Mouse (Mus musculus) heart, postnatal 36 days (tissue): Measurements from ENCODE around the gene Hsd11b2. TPM values are rescaled to one million over a fixed set of nuclear protein-coding genes. Genes with fewer than 3 reads are reported as not detected.

ENCODE experiments used
- DNase-seq, 2 experiments: peaks; one replicate each; pipeline ENCODE4 v3.0.0; 2021 to 2022
- intact Hi-C: fragments of 180-260 bp; cut with DNase I; formaldehyde crosslinking; loops from one replicate; pipeline ENCODE4 v1.15.1; 2025
- total RNA-seq, 2 experiments: library from RNA; stranded (reverse); gene quantifications; 2 replicates each; pipeline ENCODE4 v1.2.3; 2021

Hsd11b2 gene
- total RNA-seq, result not detected

- intact Hi-C loops, result no loop called here
- DNase-seq, result peak; percentile 33 to 59
Observed at GRCm38 (mm10) chr8:105518436-105519313, at the start of gene Hsd11b2. Gene Hsd11b2, plus strand, starts transcription at chr8:105518755.

DNA sequence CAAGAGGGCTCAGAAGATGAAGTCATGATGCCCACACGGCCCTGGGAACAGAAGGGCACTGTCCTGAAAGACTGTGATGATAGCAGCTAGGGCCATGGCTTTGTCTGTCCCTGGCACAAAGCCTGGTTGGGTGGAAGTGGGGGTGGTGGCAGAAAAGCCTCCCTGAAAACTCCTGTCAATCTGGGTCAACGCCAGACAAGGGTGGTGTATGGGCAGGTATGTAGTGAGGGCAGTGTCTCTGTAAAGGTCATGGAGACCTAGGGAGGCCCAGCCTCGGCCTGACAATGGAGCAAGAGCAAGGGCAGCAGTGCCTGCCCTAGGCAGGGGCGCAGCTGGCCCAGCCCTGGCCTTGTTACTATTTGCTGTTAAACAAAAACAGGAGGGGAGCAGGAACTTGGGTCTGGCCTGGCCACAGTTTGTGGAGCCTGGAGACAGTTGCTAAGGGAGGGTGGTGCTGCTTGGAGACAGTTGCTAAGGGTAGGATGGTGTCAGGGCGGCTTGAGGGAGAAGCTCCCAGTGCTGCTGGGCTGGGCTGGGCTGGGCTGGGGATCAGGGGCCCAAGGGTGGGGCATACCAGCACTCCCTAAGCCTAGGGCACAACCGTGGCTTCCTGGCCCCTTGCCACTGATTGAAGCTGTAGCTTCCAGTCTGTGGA, 49.4 kb upstream of the Hsd11b2 start:
- DNase-seq, result peak in 1 of 2 experiments; percentile 62

DNA sequence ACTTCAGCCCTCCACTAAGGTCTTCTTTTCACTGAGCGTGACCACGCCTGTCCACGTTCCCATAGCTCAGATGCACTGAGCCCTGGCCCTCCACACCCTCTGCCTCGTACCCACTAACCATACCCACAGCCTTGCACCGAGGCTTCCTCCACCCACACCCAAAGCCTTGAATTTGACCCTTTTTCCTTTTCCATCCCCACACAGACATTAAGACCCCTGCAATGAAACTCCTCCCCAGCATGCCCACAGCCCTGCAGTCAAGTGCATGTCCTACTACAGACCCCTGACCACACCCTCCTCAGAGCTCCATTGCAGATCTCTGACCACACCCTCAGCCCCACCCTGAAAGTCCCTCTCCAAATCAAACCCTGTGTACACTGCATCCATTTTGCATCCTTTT, 48.7 kb upstream of the Hsd11b2 start:
- DNase-seq, result no peak
- intact Hi-C loops, result no loop called here

More for the DNA sequence above, 49.4 kb upstream of the Hsd11b2 start:
- intact Hi-C loops, result no loop called here

GRCm38 (mm10) chr8:105470262-105470661, 48.3 kb upstream of the Hsd11b2 start:
- intact Hi-C loops, result no loop called here
- DNase-seq, result no peak

DNA sequence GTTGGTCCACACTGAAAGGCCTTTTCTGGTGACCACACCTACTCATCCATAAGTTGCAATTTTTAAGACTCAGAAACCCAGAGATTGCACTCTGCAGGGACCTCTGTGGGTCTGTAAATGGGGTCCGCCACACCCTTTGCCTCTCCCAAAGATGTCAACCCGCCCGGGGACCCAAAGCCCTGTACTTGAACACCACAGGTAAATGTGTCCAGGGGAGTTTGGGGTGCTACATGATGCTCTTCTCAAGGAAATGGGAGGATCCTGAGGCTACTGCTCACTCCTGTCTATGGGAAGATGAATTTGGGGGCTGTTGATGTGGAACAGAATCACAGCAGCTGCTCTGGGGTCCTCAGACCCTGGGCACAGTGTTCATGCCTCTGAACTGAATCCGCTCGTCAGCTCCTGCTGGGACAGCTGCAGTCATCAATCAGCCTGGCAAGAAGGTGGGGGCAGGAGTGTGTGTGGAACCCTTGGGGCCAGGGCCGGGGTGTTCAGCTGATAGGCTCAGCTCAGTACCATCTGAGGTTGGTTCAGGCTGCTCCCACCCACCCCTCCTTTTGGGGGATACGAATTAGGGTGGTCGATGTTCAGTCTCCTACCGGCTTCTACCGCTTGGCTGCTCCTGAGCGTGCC, 47.8 kb upstream of the Hsd11b2 start:
- intact Hi-C loops, result no loop called here
- peak in 1 of 2 experiments; percentile 61 for DNase-seq

GRCm38 (mm10) chr8:105471314-105472015, 47.1 kb upstream of the Hsd11b2 start, which contains the start of gene Tppp3:
Gene Tppp3, minus strand, starts transcription at chr8:105471526.
- peak; percentile 96 to 97 for DNase-seq
- intact Hi-C loops, result loop anchor here (2.0 kb wide), 1 partner anchor 59 kb away; the partner anchor contains the start of genes Kctd19 and Lrrc36

- intact Hi-C loops, result loop anchor here (2.0 kb wide), 1 partner anchor 60 kb away; the partner anchor contains the start of genes Kctd19 and Lrrc36
- no peak for DNase-seq
Observed at GRCm38 (mm10) chr8:105472414-105472932, 46.1 kb upstream of the Hsd11b2 start.

DNA sequence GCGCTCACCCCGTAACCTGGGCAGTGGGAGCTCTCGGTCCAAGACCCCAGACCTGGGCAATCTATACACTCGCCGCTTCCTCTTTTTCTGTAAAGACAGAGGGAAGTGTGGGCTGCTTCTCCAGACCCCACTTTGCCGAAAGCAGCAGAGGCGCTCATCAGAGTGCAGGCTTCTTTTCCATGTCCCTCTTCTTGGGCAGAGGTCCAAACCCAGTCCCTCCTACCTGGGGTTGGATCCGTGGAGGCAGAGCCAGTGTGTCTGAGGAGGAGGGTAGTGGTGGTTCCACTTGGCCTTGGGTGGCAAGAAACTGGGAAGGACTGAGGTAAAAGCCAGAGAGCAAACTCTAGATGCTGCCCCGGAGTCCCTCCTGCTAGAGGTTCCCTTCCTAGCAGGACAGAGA, 45.6 kb upstream of the Hsd11b2 start:
- DNase-seq, result no peak
- intact Hi-C loops, result loop anchor here (2.0 kb wide), 1 partner anchor 60 kb away; the partner anchor contains the start of genes Kctd19 and Lrrc36

DNA sequence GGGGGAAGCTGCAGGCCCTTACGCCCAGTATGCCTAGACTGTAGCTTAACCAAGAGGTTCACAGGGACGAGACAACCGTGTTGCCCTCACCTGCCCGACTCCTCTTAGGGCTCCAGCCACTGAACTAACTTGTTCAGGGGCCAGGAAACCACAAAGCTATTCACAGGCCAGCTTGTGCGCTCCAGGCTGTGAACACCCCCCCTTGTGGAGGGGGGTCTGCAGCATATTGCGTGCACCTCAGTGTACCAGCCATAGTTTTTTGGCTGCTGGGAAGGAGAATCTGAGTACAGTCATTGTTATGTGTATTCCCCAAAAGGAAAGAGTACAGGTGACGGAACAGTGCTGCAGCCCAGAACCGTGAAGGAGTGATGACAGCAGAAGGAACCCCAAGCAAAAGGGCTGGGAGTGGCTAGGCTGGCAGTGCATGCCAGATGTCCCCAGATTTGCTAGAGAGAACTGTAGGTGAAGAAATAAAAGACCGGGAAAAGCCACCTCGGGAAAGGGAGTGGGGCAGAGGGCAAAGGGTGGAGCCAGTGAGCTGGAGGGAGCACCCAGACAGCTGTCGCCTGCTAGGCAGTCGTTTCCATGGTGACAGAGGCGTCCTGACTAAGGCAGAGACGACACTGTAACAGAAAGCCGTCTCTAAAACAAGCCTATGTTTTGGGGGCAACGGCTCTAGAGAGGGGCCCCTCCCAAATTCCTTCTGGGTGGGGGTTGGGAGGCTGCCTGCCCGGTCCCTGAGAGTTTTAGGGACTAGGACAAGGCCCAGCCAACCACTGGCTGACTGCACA, 44.5 kb upstream of the Hsd11b2 start:
- intact Hi-C loops, result loop anchor here (2.0 kb wide), 2 partner anchors 61 to 115 kb away; partner anchors contain the start of genes Kctd19 and Lrrc36
- DNase-seq, result peak; percentile 55 to 63

DNA sequence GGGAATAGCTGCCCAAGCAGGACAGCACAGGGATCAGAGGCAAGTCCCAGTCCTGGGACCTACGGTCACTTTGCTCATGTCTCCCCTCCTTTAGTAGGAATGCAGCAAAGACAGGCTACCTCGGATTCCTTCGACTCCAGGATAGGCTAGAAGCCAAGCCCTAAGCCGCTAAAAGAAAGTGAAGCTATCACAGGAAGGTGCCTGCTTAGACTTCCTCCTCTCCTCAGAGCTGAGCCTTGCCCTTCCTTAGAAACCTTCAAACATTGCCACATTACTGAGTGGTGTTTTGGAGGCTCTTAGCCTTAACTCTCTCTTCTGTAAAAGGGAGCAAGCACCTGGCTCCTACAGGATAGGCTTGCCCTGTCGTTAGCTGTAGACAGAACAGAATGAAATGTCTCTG, 43.9 kb upstream of the Hsd11b2 start:
- intact Hi-C loops, result loop anchor here (2.0 kb wide), 1 partner anchor 116 kb away; no protein-coding TSS in a partner anchor

DNA sequence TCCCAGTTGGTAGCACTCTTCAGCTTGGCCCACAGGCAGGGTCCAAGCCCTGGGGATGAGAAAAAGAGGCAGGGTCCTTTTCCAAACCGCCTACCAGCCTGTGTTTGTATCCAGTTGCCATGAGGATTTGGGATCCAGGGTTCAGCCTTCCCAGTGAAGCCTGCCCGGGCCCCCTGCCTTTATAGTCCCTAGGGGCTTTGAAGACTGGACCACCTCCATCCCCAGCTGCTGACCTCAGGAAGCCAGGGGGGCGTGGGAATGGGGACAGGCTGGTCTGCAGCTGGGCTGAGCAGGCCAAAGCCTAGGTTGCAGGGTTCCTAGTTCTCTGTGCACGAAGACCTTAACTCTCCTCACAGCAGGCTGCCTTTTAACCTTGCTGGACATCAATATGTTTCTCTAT, 43.3 kb upstream of the Hsd11b2 start:
- intact Hi-C loops, result loop anchor here (2.0 kb wide), 1 partner anchor 116 kb away; no protein-coding TSS in a partner anchor
- peak; percentile 66 to 67 for DNase-seq

More for the DNA sequence above, 43.9 kb upstream of the Hsd11b2 start:
- no peak for DNase-seq

- intact Hi-C loops, result loop anchor here (2.0 kb wide), 2 partner anchors 23 to 117 kb away; no protein-coding TSS in a partner anchor
- DNase-seq, result no peak
Observed at GRCm38 (mm10) chr8:105475742-105476141, 42.8 kb upstream of the Hsd11b2 start.

DNA sequence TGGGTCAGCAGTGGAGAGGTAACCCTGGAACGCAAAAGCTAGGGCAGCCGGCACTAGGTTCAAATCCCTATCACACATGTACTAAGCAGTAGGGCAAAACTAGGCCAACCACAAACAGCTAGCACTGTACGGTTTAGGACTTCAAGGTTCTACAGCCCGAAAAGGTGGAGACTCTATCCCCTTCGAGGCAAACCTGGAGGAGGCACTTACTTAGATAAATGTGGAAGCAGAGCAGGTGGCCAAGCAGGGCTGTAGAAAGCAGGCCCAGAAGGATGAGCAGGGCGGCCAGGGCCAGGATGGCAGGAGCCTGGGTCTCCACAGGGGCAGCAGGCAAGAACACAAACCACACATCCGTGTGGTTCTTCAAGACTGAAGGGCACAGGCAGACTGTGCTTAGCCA, 42.4 kb upstream of the Hsd11b2 start:
- DNase-seq, result no peak

DNA sequence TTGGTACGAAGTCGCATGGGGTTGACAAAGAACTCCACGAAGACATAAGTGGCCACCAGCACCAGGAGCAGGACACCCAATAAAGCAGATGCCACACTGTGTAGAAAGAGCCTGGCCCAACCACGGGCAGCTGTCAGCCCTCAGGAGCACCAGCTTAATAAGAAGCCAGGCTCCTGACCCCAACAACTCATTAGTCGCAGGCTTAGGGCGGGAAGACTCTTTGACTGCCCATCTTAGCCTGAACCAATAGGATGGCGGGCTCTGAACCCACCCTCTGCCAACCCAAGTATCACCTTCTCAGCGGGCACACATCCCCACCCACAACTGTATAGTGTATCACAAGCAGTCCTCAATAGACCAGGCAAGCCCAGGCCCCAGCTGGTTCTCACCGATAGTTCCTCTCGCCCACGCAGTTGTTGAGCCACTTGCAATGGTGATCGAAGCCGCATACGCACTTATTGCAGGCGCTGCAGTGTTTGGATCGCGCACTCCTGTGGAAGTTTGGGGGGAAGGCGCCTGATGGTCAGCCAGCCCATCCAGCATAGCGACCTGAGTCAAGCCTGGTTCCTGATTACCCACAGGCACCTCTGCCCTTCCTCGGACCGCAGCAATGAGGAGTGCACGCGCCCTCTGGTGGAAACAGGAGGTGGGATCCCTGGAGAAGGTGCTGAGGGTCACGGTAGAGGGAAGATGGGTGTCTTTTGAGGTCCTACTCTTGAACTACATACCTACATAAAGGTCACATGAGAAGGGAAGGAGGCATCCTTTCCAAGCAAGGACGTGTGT, 41.7 kb upstream of the Hsd11b2 start:
- intact Hi-C loops, result loop anchor here (2.0 kb wide), 1 partner anchor 24 kb away; no protein-coding TSS in a partner anchor
- peak; percentile 71 to 76 for DNase-seq

More for the DNA sequence above, 42.4 kb upstream of the Hsd11b2 start:
- intact Hi-C loops, result loop anchor here (2.0 kb wide), 1 partner anchor 23 kb away; no protein-coding TSS in a partner anchor

DNA sequence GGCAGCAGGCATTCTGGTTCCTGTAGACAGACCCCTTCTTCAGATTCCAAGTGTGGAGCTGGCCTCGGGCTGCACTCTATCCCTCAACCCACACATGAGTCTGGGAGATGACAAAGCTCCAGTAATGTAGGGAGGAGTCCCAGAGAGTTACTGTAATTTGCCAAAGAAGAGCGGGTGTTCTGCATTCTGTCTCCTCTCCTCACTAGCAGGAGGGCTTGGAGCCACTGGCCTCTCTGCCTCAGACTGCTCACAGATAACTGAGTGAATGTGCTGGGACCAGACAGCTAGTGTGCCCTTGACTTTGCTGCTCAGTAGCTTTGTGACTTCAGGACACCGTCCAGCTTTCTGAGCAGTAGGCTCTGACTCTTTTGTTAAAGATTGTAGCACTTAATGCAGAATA, 40.8 kb upstream of the Hsd11b2 start:
- intact Hi-C loops, result loop anchor here (2.0 kb wide), 1 partner anchor 25 kb away; no protein-coding TSS in a partner anchor
- no peak for DNase-seq

- intact Hi-C loops, result no loop called here
- no peak for DNase-seq
Observed at GRCm38 (mm10) chr8:105481013-105481412, 37.5 kb upstream of the Hsd11b2 start.

DNA sequence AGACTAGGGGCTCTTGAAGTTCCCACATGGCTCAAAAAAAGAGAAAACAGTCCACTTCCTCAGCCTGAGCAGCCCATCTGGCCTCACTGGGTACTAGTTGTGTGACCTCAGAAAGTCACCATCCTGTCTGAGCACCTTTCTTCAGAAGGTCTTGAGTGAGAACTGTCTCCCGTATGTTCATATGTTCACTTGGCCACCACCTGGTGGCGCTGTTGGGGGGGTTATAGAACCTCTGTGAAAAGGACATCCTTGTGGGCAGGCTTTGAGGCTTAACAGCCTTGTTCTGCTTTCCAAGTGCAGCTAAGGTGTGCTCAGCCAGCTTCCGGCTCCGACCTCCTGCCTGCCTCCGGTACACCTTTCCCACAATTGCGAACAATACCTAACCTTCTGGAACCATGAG, 37.1 kb upstream of the Hsd11b2 start:
- no peak for DNase-seq
- intact Hi-C loops, result no loop called here

- no peak for DNase-seq
- intact Hi-C loops, result no loop called here
Observed at GRCm38 (mm10) chr8:105482123-105482522, 36.4 kb upstream of the Hsd11b2 start.
